Mouse (Mus musculus) megakaryocyte, embryonic 14.5 days (primary cell): ENCODE measurements at regions not wholly inside any gene's neighbourhood (a gene's known extent, or its start where the extent isn't known, plus 50 kb on each side); places are given as distances from the start of the nearest gene placed in this dataset.

Source experiments
- FLI1 ChIP-seq: IDR thresholded peaks from 2 replicates; pipeline ENCODE4 v1.6.1; 2012; ENCODE audit warnings: low read length, inconsistent platforms, mixed read lengths
- GATA1 ChIP-seq: IDR thresholded peaks from 3 replicates; pipeline ENCODE4 v1.6.1; 2012; ENCODE audit warnings: mixed read lengths, low read length, inconsistent platforms, borderline replicate concordance

GRCm38 (mm10) chr7:37343021-37343593 lies 430.3 kb downstream of the Zfp536 start:
- TF ChIP-seq GATA1 (no peak), FLI1 (no peak)
